Mouse (Mus musculus) bone marrow macrophage, adult 2 months (primary cell): ENCODE measurements at regions not wholly inside any gene's neighbourhood (a gene's known extent, or its start where the extent isn't known, plus 50 kb on each side); places are given as distances from the start of the nearest gene placed in this dataset.

Experiments used
- CTCF ChIP-seq: IDR thresholded peaks from 2 replicates; pipeline ENCODE4 v1.5.1; 2012; ENCODE audit warnings: low read depth, mild to moderate bottlenecking, low read length, moderate library complexity
- POLR2A ChIP-seq: IDR thresholded peaks from 2 replicates; pipeline ENCODE4 v1.6.1; 2012; ENCODE audit warnings: mild to moderate bottlenecking, low read depth, low read length, borderline replicate concordance

DNA sequence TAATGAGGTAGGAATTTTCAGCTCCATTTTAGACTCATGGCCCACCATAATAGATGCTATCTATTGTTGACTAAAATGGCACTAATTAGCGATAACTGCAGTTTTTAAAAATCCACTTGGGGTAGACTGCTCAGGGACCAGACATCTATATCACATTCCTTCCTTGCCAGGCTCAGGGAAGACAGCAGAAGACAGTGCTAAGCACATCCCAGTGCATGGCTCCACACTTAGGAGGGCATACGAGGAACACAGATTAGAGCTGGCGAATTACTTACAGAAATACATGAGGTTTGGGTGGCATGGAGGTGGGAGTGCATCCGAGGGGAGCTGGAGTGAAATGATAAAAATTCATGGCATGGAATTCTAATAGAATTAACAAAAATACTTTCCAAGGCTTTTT, 395.5 kb upstream of the Gm6657 start:
- TF ChIP-seq POLR2A = no peak
- no peak for TF ChIP-seq CTCF
